Mouse (Mus musculus) left cerebral cortex, postnatal 36 days (tissue): ENCODE measurements around the gene Ubr3. TPM values are rescaled to one million over a fixed set of nuclear protein-coding genes. Genes with fewer than 3 reads are reported as not detected.

Source experiments
- DNase-seq, 2 experiments: peaks; one replicate each; pipeline ENCODE4 v3.0.0; 2021 to 2022; ENCODE audit warnings: low spot score in 2 of 2, mixed read lengths in 1 of 2
- intact Hi-C: fragments of 180-260 bp; cut with DNase I; formaldehyde crosslinking; loops from one replicate; pipeline ENCODE4 v1.15.1; 2025
- total RNA-seq, 2 experiments: library from RNA; stranded (reverse); gene quantifications; 2 replicates each; pipeline ENCODE4 v1.2.3; 2021

Gene Ubr3
- total RNA-seq, 2 experiments from 2014 or later, result 132 to 159 TPM

GRCm38 (mm10) chr2:70006492-70006891 is 109.4 kb downstream of the Ubr3 start:
- no peak for DNase-seq
- intact Hi-C loops, result no loop called here

GRCm38 (mm10) chr2:70012941-70013340 is 115.9 kb downstream of the Ubr3 start:
- no peak for DNase-seq
- intact Hi-C loops, result no loop called here

GRCm38 (mm10) chr2:70018236-70018635 is 121.2 kb downstream of the Ubr3 start:
- no peak for DNase-seq
- intact Hi-C loops, result no loop called here

- intact Hi-C loops, result no loop called here
- DNase-seq, result no peak
Observed at GRCm38 (mm10) chr2:70024454-70024853, 127.4 kb downstream of the Ubr3 start.

DNA sequence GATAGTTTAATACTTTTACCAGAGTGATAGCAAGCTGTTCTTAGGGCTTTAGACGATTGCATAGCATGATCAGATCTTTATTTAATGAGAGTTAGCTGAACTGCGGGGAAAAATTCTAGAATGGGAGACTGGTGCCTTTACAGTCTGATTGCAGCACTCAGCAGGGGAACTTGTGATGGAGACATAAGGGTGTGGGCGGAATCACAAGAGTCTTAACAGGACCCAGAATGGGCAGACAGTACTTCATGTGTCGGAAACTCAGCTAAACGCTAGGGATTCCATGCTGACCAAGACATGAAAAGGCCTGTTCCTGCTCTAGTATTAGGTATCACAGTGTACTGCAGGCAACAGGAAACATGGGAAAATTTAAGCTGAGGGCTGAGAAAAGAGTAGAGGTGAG is 128.7 kb downstream of the Ubr3 start:
- peak in 1 of 2 experiments; percentile 38 for DNase-seq
- intact Hi-C loops, result no loop called here

DNA sequence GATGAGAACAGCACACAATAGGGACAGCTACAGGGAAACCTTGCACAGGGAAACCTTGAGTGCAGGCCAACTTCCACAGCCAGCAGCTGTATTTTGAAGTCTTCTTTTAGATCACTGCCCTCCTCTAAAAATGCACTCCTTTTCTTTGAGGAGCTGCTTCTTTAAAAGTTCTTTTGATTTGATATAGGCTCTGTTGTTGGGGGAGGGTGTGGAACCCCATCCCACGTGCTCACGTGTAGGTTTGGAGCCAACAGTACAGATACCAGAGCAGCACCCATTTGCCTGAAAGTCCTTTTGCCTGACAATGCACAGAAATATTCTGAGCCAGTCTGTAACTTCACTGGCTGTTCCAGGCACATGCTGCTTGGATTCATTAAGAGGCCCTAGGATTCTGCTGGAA is 134.4 kb downstream of the Ubr3 start:
- no peak for DNase-seq
- intact Hi-C loops, result no loop called here

GRCm38 (mm10) chr2:70034895-70035294 is 137.8 kb downstream of the Ubr3 start:
- intact Hi-C loops, result no loop called here
- no peak for DNase-seq

DNA sequence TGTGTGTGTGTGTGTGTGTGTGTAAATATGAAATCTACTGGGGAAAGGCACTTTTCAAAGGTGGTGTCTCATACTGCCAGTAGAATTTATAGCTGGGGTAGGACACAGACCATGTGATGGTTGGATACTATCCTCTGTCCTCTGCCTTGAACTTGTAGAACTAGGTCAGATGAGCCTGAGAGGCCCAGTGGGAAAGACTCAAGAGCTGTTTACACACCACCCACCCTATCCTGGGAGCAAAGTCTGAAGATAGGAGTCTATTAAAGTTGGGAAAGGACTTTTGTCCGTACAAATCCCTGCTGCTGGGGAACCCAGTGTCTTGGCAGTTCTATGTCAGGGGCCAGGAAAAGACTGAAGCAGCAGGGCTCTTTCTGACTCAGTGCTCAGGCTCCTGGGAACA is 138.3 kb downstream of the Ubr3 start:
- intact Hi-C loops, result no loop called here
- DNase-seq, result no peak

DNA sequence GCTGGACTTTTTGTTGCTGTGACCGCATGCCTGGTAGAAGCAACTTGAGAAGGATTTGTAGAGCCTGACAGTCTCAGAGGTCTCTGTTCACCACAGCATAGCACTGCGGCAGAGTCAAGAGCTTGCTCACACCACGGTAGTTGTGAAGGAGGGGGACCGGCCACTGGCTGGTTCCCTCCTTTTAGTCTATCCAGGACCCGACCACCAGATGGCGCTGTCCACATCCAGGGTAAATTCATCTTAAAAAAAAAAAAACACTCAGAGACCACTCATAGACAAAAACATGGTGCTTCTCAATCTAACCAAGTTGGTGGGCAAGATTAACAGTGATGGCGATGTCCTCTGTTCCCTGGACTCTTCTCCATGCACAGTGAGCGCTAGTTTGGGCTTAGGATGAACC is 140.2 kb downstream of the Ubr3 start:
- no peak for DNase-seq
- intact Hi-C loops, result no loop called here

DNA sequence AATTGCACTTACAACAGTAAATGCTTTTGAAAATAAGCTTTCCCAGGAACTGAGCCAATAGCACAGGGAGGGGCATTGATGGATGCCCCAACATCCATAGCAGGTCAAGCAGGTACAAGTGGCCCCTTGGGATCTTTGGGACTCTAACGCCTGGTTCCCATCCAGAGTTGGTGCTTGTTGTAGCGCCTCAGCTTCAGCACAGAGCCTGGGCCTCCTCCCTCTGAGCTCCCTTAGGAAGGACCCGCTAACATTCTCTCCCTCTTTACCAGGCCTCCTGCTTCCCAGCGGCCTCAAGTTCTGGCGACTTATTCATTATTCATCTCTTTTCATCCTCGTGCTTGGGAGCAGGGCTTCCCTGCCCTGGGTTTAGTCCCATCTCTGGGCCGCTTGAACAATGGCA is 141.7 kb downstream of the Ubr3 start, which contains the start of gene Myo3b:
Gene Myo3b (plus strand): TSS at position 375 of the 400 bp plus-strand sequence.
- no peak for DNase-seq
- intact Hi-C loops, result no loop called here

GRCm38 (mm10) chr2:70044466-70044865 is 147.4 kb downstream of the Ubr3 start:
- intact Hi-C loops, result no loop called here

DNA sequence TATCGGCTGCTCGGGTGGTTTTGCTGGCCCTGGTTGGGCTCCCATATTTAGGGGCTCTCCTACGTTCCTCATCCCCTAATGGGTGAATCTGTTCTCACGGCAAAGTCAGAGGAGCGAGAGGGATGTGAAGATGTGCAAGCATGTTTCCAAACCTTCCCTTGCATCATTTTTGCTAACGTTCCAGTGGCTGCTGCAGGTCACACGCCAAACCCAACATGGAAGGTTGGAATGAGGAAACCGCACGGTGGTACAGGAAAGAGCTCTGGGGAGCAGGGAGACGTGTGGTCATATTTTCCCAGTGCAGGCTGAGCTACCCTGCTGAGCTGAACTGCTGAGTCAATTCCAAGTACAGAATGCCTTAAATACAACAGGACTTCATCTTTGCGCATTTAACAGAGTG is 150.8 kb downstream of the Ubr3 start:
- intact Hi-C loops, result no loop called here
- no peak for DNase-seq

More at GRCm38 (mm10) chr2:70044466-70044865, 147.4 kb downstream of the Ubr3 start:
- DNase-seq, result no peak

- intact Hi-C loops, result no loop called here
- DNase-seq, result no peak
Observed at GRCm38 (mm10) chr2:70053803-70054202, 156.8 kb downstream of the Ubr3 start.

- DNase-seq, result no peak
- intact Hi-C loops, result no loop called here
Observed at GRCm38 (mm10) chr2:70058201-70058600, 161.2 kb downstream of the Ubr3 start.

DNA sequence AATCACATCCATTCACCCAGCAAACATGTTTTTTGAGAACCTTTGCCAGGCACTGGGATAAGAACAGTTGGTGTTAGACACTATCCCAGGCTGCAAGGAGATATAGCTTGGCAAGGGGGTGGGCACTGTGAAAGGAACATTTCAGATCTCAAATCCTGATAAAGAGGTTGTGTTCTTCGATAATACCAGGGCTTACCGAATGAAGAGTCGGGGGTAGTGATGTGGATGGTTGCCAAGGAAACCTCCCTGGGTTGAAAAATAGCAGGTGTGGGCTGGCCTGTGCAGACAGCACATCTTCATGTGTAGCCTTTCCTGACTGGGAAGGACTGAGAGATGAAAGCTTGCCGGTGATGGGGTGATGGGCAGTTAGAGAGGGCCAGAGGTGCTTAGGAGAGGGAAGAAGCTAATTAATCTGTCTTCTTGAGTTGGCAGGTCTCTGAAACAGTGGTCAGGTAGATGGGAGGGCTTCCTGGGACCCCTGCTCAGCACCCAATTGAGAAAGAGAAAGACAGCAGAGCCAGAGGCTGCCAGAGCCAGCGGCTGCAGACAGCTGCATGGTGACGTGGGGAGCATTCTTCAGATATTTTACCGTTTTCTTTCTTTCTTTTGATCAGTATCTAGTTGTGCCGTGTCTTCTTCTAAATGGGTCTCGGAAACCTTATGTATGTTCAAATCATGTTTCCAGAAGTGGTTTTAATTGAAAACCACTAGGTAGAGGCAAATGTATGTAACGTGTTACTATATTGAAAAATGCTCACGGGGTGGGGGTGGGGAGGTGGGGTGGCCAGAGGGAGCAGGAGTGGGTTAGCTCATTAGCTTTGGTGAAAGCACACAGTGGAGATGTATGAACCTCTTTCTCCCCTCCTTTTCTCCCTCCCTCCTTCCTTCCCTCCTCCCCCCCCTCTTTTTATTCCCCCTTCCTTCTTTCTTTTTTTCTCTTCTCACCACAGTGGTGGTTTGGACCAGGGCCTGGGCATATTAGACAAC is 163.6 kb downstream of the Ubr3 start:
- intact Hi-C loops, result loop anchor here (5.0 kb wide), 1 partner anchor 52 kb away; no protein-coding TSS in a partner anchor
- DNase-seq, result peak; percentile 23

DNA sequence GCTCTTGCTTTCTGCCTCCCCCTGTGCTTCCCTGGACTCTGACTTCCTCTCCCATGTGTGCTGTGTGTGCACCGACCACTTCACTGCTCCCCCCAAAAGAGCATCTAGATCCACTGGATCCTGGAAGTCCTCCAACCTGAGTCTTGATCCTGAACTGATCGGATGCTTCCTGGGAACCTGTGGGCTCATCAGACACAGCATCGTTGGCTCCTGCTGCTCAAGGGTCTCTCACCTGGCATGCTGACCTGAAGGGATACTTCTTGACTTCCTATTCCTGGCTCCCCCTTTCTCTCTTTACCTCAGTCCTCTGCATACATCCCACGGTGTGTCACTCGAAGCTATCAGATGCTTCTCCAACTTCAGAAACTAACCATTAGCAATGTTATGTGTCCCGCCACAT is 168.1 kb downstream of the Ubr3 start:
- DNase-seq, result no peak
- intact Hi-C loops, result no loop called here

GRCm38 (mm10) chr2:70065729-70066300 is 168.8 kb downstream of the Ubr3 start:
- DNase-seq, result no peak

DNA sequence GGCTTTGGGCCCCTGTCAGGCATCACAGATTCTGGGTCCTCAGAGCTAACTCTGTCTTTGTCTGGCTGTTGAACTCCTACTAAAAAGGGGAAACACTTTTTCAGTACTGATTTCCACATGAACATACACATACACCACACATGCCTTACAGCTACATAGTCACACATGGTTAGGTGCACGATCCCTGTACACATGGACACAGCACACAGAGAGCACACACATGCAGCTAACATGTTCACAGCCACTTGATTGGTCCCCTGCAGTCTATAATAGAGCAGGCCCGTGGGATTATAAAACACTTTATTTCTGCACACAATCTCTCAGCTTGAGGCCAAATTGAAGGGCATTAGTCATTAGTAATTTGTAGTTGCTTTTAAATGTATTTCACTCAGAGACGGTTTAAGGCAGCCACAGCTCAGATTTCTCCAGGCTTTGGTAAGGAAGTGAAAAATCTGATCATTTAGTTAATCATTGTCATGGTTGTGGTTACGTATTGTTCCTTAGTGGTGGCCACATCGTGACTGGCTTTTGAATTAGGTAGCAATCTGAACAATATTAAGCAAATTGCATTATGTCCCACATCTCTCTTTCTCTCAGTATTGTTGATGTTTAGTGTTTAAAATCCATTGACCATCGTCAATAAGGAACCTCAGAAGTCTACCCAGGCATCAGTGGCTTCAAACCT is 169.4 kb downstream of the Ubr3 start:
- DNase-seq, result no peak
- intact Hi-C loops, result no loop called here

More at GRCm38 (mm10) chr2:70065729-70066300, 168.8 kb downstream of the Ubr3 start:
- intact Hi-C loops, result no loop called here

DNA sequence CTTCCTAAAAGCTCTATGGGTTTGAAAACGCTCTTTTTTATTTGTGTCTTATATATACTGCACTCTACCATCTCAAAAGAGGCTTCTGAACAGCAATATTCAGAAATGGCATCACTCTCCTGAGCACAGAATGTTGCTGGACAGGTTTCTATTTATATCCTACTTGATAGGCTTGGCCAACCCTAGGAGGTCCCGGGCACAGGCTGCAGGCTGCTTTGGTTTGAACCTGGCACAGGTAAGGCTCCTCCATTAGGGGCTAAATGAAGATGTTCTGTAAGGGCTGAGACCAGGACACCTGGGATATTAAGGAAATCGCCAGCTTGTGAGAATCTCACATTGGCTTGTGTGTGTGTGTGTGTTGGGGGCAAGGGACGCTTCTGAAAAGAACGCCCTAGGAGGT is 172.8 kb downstream of the Ubr3 start:
- intact Hi-C loops, result no loop called here

More for the DNA sequence above, 172.8 kb downstream of the Ubr3 start:
- no peak for DNase-seq
